Mouse (Mus musculus): ENCODE results near the gene Cfb. TPM values are rescaled to one million over a fixed set of nuclear protein-coding genes. Genes with fewer than 3 reads are reported as not detected.

Gene Cfb
- 1 to 10 TPM in 1 of 2 experiments, under 1 TPM in 1; 0.09 to 1.2 TPM for polyA plus RNA-seq (2012; fragmentation: generic; extraction: Trizol)

GRCm38 (mm10) chr17:34862416-34863081, at the start of gene Cfb:
Gene Cfb, minus strand, starts transcription at chr17:34862518.

GRCm38 (mm10) chr17:34898160-34898586, 35.9 kb upstream of the Cfb start, which contains the start of the genes C2 and Ehmt2:
Gene C2, minus strand, starts transcription at chr17:34898265.
Gene Ehmt2, plus strand, starts transcription at chr17:34898469.

DNA sequence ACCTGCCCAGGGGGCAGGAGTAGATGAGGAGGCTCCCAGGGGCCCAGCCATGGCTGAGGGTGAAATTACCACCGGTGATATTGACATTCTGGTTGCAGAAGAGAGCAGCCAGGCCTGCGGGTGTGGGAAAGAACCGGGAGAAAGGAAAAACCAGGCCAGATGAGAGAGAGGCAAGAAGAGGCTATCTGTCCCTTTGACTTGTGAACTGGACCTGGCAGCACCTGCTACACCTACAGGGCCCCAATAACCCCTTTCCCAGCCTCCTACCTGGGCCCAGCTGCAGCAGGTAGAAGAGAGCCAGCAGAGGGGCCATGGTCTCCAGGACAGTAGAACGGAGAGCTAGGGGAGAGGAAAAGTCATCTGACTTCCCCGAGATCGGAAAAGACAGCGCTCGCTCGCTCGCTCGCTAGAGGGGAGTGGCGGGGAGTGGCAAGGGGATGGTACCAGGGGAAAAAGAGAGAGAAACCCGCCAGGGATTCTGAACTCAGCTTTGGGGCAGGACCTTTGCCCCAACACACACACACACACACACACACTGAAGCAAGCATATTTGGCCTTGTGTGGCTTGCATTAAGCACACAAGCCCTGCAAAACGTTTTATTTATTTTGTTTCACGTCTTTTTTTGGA, 19.5 kb upstream of the Cfb start, which contains the start of gene Gm20547:
Gene Gm20547 (minus strand): TSS at position 360 of the 628 bp plus-strand sequence.

DNA sequence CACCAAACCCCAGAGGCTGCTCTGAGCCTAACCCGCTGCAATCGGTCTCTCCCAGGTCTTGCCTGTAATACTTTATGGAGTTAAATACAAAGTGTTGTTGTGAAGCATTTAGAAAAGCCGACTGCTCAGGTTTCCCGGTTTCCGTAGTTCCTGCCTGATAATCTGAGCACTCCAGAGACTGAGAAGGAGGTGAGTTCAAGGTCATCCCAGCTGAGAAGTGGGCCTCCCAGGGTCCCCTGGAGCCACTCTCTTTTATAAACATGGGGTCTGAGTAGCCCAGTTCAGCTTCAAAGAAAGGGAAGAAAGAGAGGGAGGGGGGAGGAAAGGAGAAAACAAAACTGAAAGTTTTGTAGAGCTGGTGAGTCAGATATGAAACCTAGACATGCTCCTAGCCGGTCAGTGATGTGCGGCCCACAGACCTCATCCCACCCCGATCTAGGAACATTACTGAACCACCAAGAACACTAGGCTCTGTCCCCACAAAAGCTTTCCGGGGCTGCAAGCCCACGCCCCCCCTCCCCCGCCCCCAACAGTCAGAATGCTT, 17.1 kb upstream of the Cfb start, which contains the start of gene Zbtb12:
Gene Zbtb12 (plus strand): TSS at position 148 of the 544 bp plus-strand sequence.

DNA sequence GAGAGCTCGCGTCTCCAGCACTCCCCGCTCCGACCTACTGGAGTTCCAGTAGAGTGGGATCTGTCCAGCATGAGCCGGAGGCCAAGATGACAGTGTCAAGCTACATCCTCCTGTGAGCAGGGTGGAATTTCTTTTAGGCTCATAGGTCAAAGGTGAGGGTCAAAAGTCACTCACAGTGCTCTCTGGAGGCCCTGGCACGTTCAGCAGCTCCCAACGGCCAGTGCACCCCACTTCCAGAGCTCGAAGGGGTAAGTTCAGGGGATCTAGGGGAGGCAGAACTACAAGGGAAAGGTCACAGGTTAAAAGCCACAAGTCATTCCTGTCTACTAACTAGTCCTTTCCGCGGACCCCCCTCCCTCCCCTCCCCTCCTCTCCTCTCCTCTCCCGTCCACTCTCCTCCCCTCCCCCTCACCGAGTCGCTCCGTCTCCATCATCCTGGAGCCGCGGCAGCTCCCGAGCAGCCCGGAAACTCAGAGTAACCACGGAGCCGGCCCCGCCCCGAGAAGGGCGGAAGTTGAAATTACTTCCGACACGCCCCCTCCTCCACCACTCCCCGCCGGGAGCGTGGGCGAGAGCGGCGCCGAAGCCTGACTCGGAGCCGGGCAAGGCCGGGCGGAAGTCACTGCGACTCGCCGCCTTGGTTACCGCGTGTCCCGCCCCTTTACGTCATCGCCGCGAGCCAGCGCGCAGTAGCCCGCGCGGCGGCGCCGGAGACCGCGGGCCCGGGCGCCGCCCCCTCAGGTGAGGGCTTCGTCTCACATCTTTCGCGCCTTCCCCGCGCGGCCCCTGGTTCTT, 12.4 kb downstream of the Cfb start, which contains the start of the genes Skiv2l and Nelfe:
Gene Skiv2l (minus strand): TSS at position 489 of the 795 bp plus-strand sequence.
Gene Nelfe (plus strand): TSS at position 670 of the 795 bp plus-strand sequence.

DNA sequence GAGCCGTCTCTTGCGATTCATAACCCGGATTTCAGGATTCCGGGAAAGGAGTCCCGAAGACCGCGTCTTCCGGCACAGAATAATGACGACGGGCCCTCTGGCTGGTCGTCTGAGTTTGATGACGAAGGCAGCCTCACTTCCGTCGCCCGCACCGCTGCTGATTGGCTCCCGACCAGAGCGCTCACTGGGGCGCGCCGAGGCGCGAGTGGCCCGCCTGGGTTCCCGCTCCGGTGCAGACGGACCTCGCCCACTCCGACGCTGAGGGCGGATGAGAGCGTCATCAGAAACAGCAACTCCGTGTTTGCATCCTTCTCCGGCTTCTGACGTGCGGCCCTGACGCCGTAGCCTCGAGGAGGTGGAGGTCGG, 25.5 kb downstream of the Cfb start, which contains the start of the genes Stk19 and Dxo:
Gene Stk19 (minus strand): TSS at position 90 of the 366 bp plus-strand sequence.
Gene Dxo (plus strand): TSS at position 164 of the 366 bp plus-strand sequence.

Other genes with a start within 250 kb of the Cfb start
- 1 to 10 TPM in 1 of 2 experiments, under 1 TPM in 1; 0.05 to 1.4 TPM for gene Egfl8, start 246.5 kb downstream of the Cfb start, polyA plus RNA-seq (2012; fragmentation: generic; extraction: Trizol)
- gene Ppt2, start 234.0 kb downstream of the Cfb start, polyA plus RNA-seq (2012; fragmentation: generic; extraction: Trizol) = 10 to 100 TPM; 14.7 to 42.5 TPM
- gene Prrt1, start 233.0 kb downstream of the Cfb start, polyA plus RNA-seq (2012; fragmentation: generic; extraction: Trizol) = under 1 TPM in 1 of 2 experiments, not detected in 1; 0.02 TPM
- gene Fkbpl, start 217.8 kb downstream of the Cfb start, polyA plus RNA-seq (2012; fragmentation: generic; extraction: Trizol) = 10 to 100 TPM; 12.6 to 21.7 TPM
- gene Atf6b, start 215.4 kb downstream of the Cfb start, polyA plus RNA-seq (2012; fragmentation: generic; extraction: Trizol) = 10 to 100 TPM; 35.2 to 76.3 TPM
- gene Tnxb, start 192.0 kb downstream of the Cfb start, polyA plus RNA-seq (2012; fragmentation: generic; extraction: Trizol) = under 1 TPM; 0.04 to 0.46 TPM
- gene C4b, start 118.6 kb downstream of the Cfb start, polyA plus RNA-seq (2012; fragmentation: generic; extraction: Trizol) = 1 to 10 TPM in 1 of 2 experiments, under 1 TPM in 1; 0.07 to 1.3 TPM
- under 1 TPM in 1 of 2 experiments, not detected in 1; 0.09 TPM for gene Cyp21a1, start 58.0 kb downstream of the Cfb start, polyA plus RNA-seq (2012; fragmentation: generic; extraction: Trizol)
- 10 to 100 TPM; 38.4 to 44.5 TPM for gene Stk19, start 25.6 kb downstream of the Cfb start, polyA plus RNA-seq (2012; fragmentation: generic; extraction: Trizol)
- gene Dxo, start 25.5 kb downstream of the Cfb start, polyA plus RNA-seq (2012; fragmentation: generic; extraction: Trizol) = 10 to 100 TPM; 47.7 to 51.0 TPM
- 10 to 100 TPM; 19.7 to 48.2 TPM for gene Skiv2l, start 12.3 kb downstream of the Cfb start, polyA plus RNA-seq (2012; fragmentation: generic; extraction: Trizol)
- gene Nelfe, start 12.1 kb downstream of the Cfb start, polyA plus RNA-seq (2012; fragmentation: generic; extraction: Trizol) = 100 to 1,000 TPM in 1 of 2 experiments, 10 to 100 TPM in 1; 65.1 to 134 TPM
- gene Zbtb12, start 17.0 kb upstream of the Cfb start, polyA plus RNA-seq (2012; fragmentation: generic; extraction: Trizol) = 10 to 100 TPM in 1 of 2 experiments, 1 to 10 TPM in 1; 7.9 to 21.3 TPM
- gene Gm20547, start 19.5 kb upstream of the Cfb start, polyA plus RNA-seq (2012; fragmentation: generic; extraction: Trizol) = not detected
- gene C2, start 35.7 kb upstream of the Cfb start, polyA plus RNA-seq (2012; fragmentation: generic; extraction: Trizol) = under 1 TPM; 0.44 to 0.51 TPM
- 100 to 1,000 TPM; 206 to 224 TPM for gene Ehmt2, start 36.0 kb upstream of the Cfb start, polyA plus RNA-seq (2012; fragmentation: generic; extraction: Trizol)
- gene Slc44a4, start 51.9 kb upstream of the Cfb start, polyA plus RNA-seq (2012; fragmentation: generic; extraction: Trizol) = not detected
- gene Neu1, start 68.7 kb upstream of the Cfb start, polyA plus RNA-seq (2012; fragmentation: generic; extraction: Trizol) = 10 to 100 TPM in 1 of 2 experiments, 1 to 10 TPM in 1; 6.2 to 20.0 TPM
- gene Hspa1b, start 96.7 kb upstream of the Cfb start, polyA plus RNA-seq (2012; fragmentation: generic; extraction: Trizol) = 10 to 100 TPM in 1 of 2 experiments, 1 to 10 TPM in 1; 5.1 to 34.0 TPM
- not detected for gene Gm20481, start 107.4 kb upstream of the Cfb start, polyA plus RNA-seq (2012; fragmentation: generic; extraction: Trizol)
- under 1 TPM; 0.08 to 0.32 TPM for gene Hspa1a, start 109.6 kb upstream of the Cfb start, polyA plus RNA-seq (2012; fragmentation: generic; extraction: Trizol)
- gene Hspa1l, start 110.2 kb upstream of the Cfb start, polyA plus RNA-seq (2012; fragmentation: generic; extraction: Trizol) = 1 to 10 TPM in 1 of 2 experiments, under 1 TPM in 1; 0.16 to 1.9 TPM
- 100 to 1,000 TPM in 1 of 2 experiments, 10 to 100 TPM in 1; 85.9 to 302 TPM for gene Lsm2, start 119.3 kb upstream of the Cfb start, polyA plus RNA-seq (2012; fragmentation: generic; extraction: Trizol)
- 100 to 1,000 TPM; 118 to 278 TPM for gene Vars, start 138.5 kb upstream of the Cfb start, polyA plus RNA-seq (2012; fragmentation: generic; extraction: Trizol)
- gene Vwa7, start 154.1 kb upstream of the Cfb start, polyA plus RNA-seq (2012; fragmentation: generic; extraction: Trizol) = under 1 TPM; 0.02 to 0.09 TPM
- 1 to 10 TPM in 1 of 2 experiments, under 1 TPM in 1; 0.81 to 2.6 TPM for gene Sapcd1, start 165.5 kb upstream of the Cfb start, polyA plus RNA-seq (2012; fragmentation: generic; extraction: Trizol)
- 1 to 10 TPM; 2.2 to 3.3 TPM for gene Msh5, start 184.2 kb upstream of the Cfb start, polyA plus RNA-seq (2012; fragmentation: generic; extraction: Trizol)
- gene Clic1, start 187.4 kb upstream of the Cfb start, polyA plus RNA-seq (2012; fragmentation: generic; extraction: Trizol) = 100 to 1,000 TPM; 603 to 758 TPM
- 100 to 1,000 TPM in 1 of 2 experiments, 10 to 100 TPM in 1; 66.2 to 309 TPM for gene Ddah2, start 196.5 kb upstream of the Cfb start, polyA plus RNA-seq (2012; fragmentation: generic; extraction: Trizol)
- 1 to 10 TPM in 1 of 2 experiments, under 1 TPM in 1; 0.11 to 1.9 TPM for gene Ly6g6c, start 202.9 kb upstream of the Cfb start, polyA plus RNA-seq (2012; fragmentation: generic; extraction: Trizol)
- gene Mpig6b, start 203.7 kb upstream of the Cfb start, polyA plus RNA-seq (2012; fragmentation: generic; extraction: Trizol) = under 1 TPM in 1 of 2 experiments, not detected in 1; 0.14 TPM
- not detected for gene Ly6g6e, start 214.4 kb upstream of the Cfb start, polyA plus RNA-seq (2012; fragmentation: generic; extraction: Trizol)
- gene Ly6g6d, start 215.5 kb upstream of the Cfb start, polyA plus RNA-seq (2012; fragmentation: generic; extraction: Trizol) = not detected
- gene Ly6g6f, start 223.1 kb upstream of the Cfb start, polyA plus RNA-seq (2012; fragmentation: generic; extraction: Trizol) = not detected
- 100 to 1,000 TPM in 1 of 2 experiments, 10 to 100 TPM in 1; 38.3 to 112 TPM for gene Abhd16a, start 226.7 kb upstream of the Cfb start, polyA plus RNA-seq (2012; fragmentation: generic; extraction: Trizol)
- gene Ly6g5c, start 245.8 kb upstream of the Cfb start, polyA plus RNA-seq (2012; fragmentation: generic; extraction: Trizol) = not detected